ENCODE assay signal across 19 mouse cellular contexts in genomic region chr1:70479864-70480263, GRCm38 (mm10).
DNase-seq lines count a peak whose midpoint lies in the region; ATAC-seq lines count a peak whose summit lies in the region.
"Had no signal": no experiment of that assay in that cellular context is flagged by ENCODE, and none has a peak within 500 bp of the region (broad histone marks: within the 10 kb centered on the region; RNA-seq: fewer than 3 reads in every experiment).

No protein-coding gene starts in this region.

- no peak overlapping the region for H3K4me3 ChIP-seq in forebrain, embryonic 16.5 days (replicated peaks; ENCODE audit: low read length)
- no peak overlapping the region for H3K4me3 ChIP-seq in forebrain, embryonic 10.5 days
- H3K4me3 ChIP-seq: embryonic facial prominence, embryonic 10.5 days; embryonic facial prominence, embryonic 12.5 days; forebrain, embryonic 13.5 days had no signal

- no peaks in the 10 kb centered on the region for H3K27me3 ChIP-seq in forebrain, embryonic 16.5 days (replicated peaks; ENCODE audit: control insufficient read depth, insufficient read depth, low read length)
- H3K27me3 ChIP-seq in forebrain, embryonic 10.5 days (ENCODE audit: poor library complexity, severe bottlenecking), result no peaks in the 10 kb centered on the region
- H3K27me3 ChIP-seq: embryonic facial prominence, embryonic 12.5 days; forebrain, embryonic 13.5 days had no signal

- no peak overlapping the region for H3K27ac ChIP-seq in forebrain, embryonic 16.5 days (ENCODE audit: low read length)
- H3K27ac ChIP-seq in forebrain, embryonic 10.5 days, result no peak overlapping the region
- H3K27ac ChIP-seq: embryonic facial prominence, embryonic 10.5 days; embryonic facial prominence, embryonic 12.5 days; forebrain, embryonic 13.5 days had no signal

- H3K4me2 ChIP-seq in forebrain, embryonic 16.5 days (ENCODE audit: low read length), result no peak overlapping the region
- H3K4me2 ChIP-seq: embryonic facial prominence, embryonic 12.5 days; forebrain, embryonic 13.5 days had no signal

- H3K4me1 ChIP-seq in forebrain, embryonic 16.5 days (replicated peaks; ENCODE audit: control insufficient read depth, insufficient read depth, low read length), result no peaks in the 10 kb centered on the region
- H3K4me1 ChIP-seq in forebrain, embryonic 10.5 days, result no peaks in the 10 kb centered on the region
- H3K4me1 ChIP-seq: embryonic facial prominence, embryonic 10.5 days; embryonic facial prominence, embryonic 12.5 days; forebrain, embryonic 13.5 days had no signal

- DNase-seq in forebrain, embryonic 10.5 days (ENCODE audit: extremely low spot score, low spot score), result no peak
- no peak for DNase-seq in frontal cortex, postnatal 25 days (ENCODE audit: low spot score in 2 of 2)
- peak; percentile 2 for DNase-seq in brain, adult 2 months (ENCODE audit: low read depth, low spot score)
- DNase-seq in brain, embryonic 18.5 days (ENCODE audit: low read depth, low spot score), result peak; percentile 24
- DNase-seq in lung, postnatal 36 days, result no peak
- DNase-seq in adrenal gland, adult 18-20 months (ENCODE audit: low spot score in 2 of 2), result no peak
- DNase-seq: adrenal gland, adult 8-10 months; adrenal gland, postnatal 14 days; adrenal gland, postnatal 36 days; cerebellum, adult 11-12 months; cerebellum, adult 2 months; cerebellum, adult 9-10 months; cerebellum, postnatal 10 days; cerebellum, postnatal 25 days had no signal

- WGBS in forebrain, embryonic 16.5 days, result 77% methylated on average over 1 of the region's 1 CpGs
- WGBS in forebrain, embryonic 10.5 days, result 95% methylated on average over 1 of the region's 1 CpGs

- H3K9ac ChIP-seq in forebrain, embryonic 16.5 days (replicated peaks; ENCODE audit: low read depth, low read length), result no peak overlapping the region
- H3K9ac ChIP-seq: embryonic facial prominence, embryonic 12.5 days; forebrain, embryonic 13.5 days had no signal

- H3K36me3 ChIP-seq in forebrain, embryonic 16.5 days (ENCODE audit: control insufficient read depth, insufficient read depth), result no peaks in the 10 kb centered on the region
- H3K36me3 ChIP-seq in forebrain, embryonic 10.5 days (replicated peaks), result no peaks in the 10 kb centered on the region
- H3K36me3 ChIP-seq: embryonic facial prominence, embryonic 10.5 days; embryonic facial prominence, embryonic 12.5 days had no signal

- H3K9me3 ChIP-seq in forebrain, embryonic 16.5 days (ENCODE audit: control insufficient read depth, low read length), result no peaks in the 10 kb centered on the region
- no peaks in the 10 kb centered on the region for H3K9me3 ChIP-seq in forebrain, embryonic 10.5 days
- H3K9me3 ChIP-seq: embryonic facial prominence, embryonic 10.5 days; embryonic facial prominence, embryonic 12.5 days; forebrain, embryonic 13.5 days had no signal

- peak; percentile 67; the same call in 1 of the 2 replicates for ATAC-seq in forebrain, embryonic 16.5 days
- ATAC-seq in frontal cortex, adult (ENCODE audit: low TSS enrichment), result peak; percentile 38; the same call in 1 of the 2 replicates
- ATAC-seq: forebrain, embryonic 13.5 days had no signal

Comparison
In these comparisons a context has a peak if more than half of its experiments do, and no peak if none do; other contexts are left out.
1. DNase-seq: peak in brain, adult 2 months (single experiment) and brain, embryonic 18.5 days (single experiment); none in forebrain, embryonic 10.5 days (single experiment), frontal cortex, postnatal 25 days (0 of 2), lung, postnatal 36 days (single experiment) and adrenal gland, adult 18-20 months (0 of 2).